Mouse (Mus musculus) heart, postnatal 36 days (tissue): ENCODE measurements at regions not wholly inside any gene's neighbourhood (a gene's known extent, or its start where the extent isn't known, plus 50 kb on each side); places are given as distances from the start of the nearest gene placed in this dataset.

Experiments used
- DNase-seq, 2 experiments: peaks; one replicate each; pipeline ENCODE4 v3.0.0; 2021 to 2022
- intact Hi-C: fragments of 180-260 bp; cut with DNase I; formaldehyde crosslinking; loops from one replicate; pipeline ENCODE4 v1.15.1; 2025

GRCm38 (mm10) chr1:118741286-118741685 lies 113.5 kb downstream of the Tfcp2l1 start:
- intact Hi-C loops, result no loop called here
- peak in 1 of 2 experiments; percentile 6 for DNase-seq

- no peak for DNase-seq
- intact Hi-C loops, result no loop called here
These were observed 120.5 kb downstream of the Tfcp2l1 start for GRCm38 (mm10) chr1:118748196-118748595.

- intact Hi-C loops, result no loop called here
- no peak for DNase-seq
These were observed 125.1 kb downstream of the Tfcp2l1 start for GRCm38 (mm10) chr1:118752869-118753268.

- intact Hi-C loops, result loop anchor here (5.0 kb wide), 1 partner anchor 129 kb away; the partner anchor contains the start of gene Tfcp2l1
- DNase-seq, result no peak
These were observed 128.6 kb downstream of the Tfcp2l1 start for GRCm38 (mm10) chr1:118756171-118756865.

DNA sequence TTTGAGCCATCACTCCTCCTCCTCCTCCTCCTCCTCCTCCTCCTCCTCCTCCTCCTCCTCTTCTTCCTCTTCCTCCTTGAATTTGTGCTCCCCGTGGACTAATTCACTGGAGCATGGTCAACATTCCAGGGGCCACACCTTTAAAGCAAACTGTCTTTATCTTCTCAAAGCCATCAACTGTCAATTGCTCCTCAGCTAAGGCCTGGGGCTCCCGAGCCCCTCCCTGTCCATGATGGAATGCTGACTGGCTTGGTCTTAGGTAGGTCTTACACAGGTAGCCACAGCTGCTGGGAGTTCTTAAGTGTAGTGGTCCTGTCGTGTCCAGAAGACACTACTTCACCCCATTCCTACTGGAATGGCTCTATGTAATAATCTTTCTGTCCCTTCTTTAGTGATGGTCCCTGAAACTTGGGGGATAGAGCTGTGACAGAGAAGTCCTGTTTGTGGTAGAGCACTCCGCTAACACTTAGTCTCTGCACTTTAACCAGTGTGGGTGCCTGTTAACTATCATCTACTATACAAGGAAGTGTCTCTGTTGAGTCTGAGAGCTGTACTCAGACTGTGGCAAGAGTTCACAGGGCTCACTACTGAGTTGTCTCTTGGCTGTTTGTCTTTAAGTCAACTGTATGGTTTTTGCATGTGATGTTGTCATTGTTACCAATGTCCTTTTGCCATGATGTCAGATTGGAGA lies 129.7 kb downstream of the Tfcp2l1 start:
- intact Hi-C loops, result loop anchor here (2.0 to 5.0 kb wide), 2 partner anchors 130 to 193 kb away; partner anchors contain the start of gene Tfcp2l1
- DNase-seq, result no peak

- intact Hi-C loops, result loop anchor here (2.0 to 5.0 kb wide), 2 partner anchors 131 to 193 kb away; partner anchors contain the start of gene Tfcp2l1
- no peak for DNase-seq
These were observed 130.3 kb downstream of the Tfcp2l1 start for GRCm38 (mm10) chr1:118758031-118758400.

DNA sequence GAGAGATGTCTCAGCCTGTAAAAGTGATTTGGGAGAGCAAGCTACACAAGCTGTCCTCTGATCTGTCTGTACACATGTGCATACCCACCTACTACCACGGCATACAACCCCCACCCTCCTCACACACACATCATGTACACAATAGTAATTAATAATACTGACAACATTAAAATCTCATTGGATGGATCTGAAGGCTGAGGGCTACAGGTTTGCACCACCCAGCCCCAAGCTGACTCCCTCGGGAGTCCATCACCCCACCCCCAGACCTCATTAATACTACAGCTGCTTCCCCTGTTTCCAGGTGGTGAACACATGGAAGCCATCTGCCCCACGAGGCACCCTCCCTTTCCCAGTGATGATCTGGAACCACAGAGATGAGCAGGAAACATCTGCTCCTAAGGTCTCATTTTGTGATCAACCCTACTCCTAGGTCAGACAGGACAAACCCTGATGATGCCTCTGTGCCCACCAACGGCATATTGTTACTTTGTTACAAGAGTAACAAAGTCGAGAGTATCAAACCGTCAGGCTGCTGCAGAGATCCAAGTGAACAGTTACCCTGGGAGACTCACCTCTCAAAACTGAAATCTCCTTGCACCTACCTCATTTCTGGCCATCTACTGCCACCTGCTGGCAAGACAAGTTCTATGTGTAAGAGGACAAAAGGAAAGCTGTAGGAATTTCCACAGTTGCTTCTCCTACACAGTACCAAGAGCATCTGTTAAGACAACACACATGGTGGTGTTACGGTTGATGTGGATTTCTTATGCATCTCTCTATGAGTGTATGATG lies 131.6 kb downstream of the Tfcp2l1 start:
- peak; percentile 73 to 79 for DNase-seq
- intact Hi-C loops, result loop anchor here (2.0 to 5.0 kb wide), 2 partner anchors 132 to 195 kb away; partner anchors contain the start of gene Tfcp2l1

GRCm38 (mm10) chr1:118765525-118765924 lies 137.8 kb downstream of the Tfcp2l1 start:
- no peak for DNase-seq
- intact Hi-C loops, result loop anchor here (5.0 to 10.0 kb wide), 2 partner anchors 657 to 689 kb away; partner anchors contain the start of gene Inhbb

GRCm38 (mm10) chr1:118768831-118769230 lies 141.1 kb downstream of the Tfcp2l1 start:
- DNase-seq, result peak; percentile 17 to 32
- intact Hi-C loops, result loop anchor here (1.0 to 10.0 kb wide), 3 partner anchors 313 to 686 kb away; partner anchors contain the start of gene Inhbb

DNA sequence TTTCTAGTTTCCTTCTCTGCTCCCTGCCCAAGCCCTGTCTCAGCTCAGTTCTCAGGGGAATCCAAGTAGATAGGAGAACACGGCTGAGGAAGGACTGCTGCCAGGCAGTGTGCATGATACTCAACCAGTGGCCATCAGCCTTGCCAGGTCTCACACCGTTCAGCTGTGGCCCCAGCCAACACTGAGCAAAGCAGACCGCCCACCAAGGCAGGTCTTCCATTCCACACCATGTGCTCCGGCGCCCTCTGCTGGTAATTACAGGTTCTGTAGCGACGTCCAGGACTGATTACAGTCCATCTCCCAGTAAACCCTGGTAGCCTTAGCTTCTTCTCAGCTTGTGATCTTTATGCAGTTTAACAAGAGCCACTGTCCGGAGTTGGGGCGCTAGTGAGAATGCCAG lies 144.5 kb downstream of the Tfcp2l1 start:
- intact Hi-C loops, result no loop called here
- peak; percentile 62 to 75 for DNase-seq

DNA sequence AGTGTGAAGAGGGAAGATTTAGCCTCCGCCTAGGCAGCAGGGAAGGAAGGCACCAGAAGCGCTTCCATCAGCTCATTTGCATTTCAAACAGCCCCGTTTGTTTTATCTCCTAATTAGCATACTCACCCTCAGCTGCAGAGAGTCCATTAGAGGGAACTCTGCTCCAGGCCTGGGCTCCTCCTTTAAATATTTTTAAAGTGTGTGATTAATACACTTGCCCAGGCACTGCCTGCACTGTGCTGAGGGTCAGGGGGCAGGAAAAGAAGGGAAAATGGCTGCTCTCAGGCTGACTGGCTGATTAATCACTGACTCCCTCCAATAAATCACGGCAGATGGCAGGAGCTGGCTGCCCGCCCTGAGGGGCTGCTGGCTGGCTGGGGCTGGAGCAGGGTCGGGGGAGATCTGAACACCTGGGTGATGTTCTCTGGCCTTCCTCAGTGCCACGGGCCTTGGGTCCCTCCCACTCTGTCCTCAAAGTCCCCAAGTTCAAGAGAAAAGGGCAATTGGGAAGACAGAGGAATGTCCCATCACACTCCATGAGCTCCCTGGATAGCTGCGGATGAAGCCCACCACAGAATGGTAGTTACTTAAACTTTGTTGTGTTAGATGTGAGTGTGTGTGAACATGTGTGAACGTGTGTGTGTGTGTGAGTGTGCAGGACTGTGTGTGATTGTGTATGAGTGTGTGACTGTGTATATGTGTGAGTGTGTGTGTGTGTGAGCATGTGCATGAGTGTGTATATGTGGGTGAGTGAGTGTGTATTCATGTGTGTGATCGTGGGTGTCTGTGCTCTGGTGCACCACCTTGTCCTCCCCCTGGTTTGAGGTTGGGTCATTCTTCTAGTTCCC lies 149.1 kb downstream of the Tfcp2l1 start:
- no peak for DNase-seq
- intact Hi-C loops, result no loop called here
